Mouse (Mus musculus): ENCODE results near the gene Rps10. TPM values are rescaled to one million over a fixed set of nuclear protein-coding genes. Genes with fewer than 3 reads are reported as not detected.

The Rps10 gene
- polyA plus RNA-seq, 1 experiment from 2014 or later: 591 TPM

GRCm38 (mm10) chr17:27596376-27597190, 39.9 kb downstream of the Rps10 start:
- ATAC-seq: no peak
- Histone ChIP-seq H3K36me3 (ENCODE audit: control insufficient read depth, insufficient read depth) (peaks cover 37% of the 10 kb centered on the region), H3K4me3 (ENCODE audit: low read depth, low read length) (no peak overlapping the region), H3K27ac (ENCODE audit: low read depth, low read length) (no peak overlapping the region), H3K4me2 (replicated peaks; ENCODE audit: low read depth) (no peak overlapping the region), H3K9ac (ENCODE audit: low read depth, low read length) (no peak overlapping the region), H3K4me1 (replicated peaks; ENCODE audit: control insufficient read depth, insufficient read depth, low read length) (no peaks in the 10 kb centered on the region), H3K27me3 (replicated peaks; ENCODE audit: control insufficient read depth, insufficient read depth, low read length) (no peaks in the 10 kb centered on the region), H3K9me3 (ENCODE audit: control insufficient read depth) (no peaks in the 10 kb centered on the region)
- TF ChIP-seq CTCF (IDR thresholded peaks at IDR 0.05; ENCODE audit: low read depth): no peak
- 59% methylated on average over 21 of the region's 21 CpGs for WGBS

- TF ChIP-seq CTCF (IDR thresholded peaks at IDR 0.05; ENCODE audit: low read depth): no peak; the same call in 1 of the 2 replicates
- WGBS: 85% methylated on average over 15 of the region's 15 CpGs
- no peak for ATAC-seq
- no peaks in the 10 kb centered on the region for H3K4me1 ChIP-seq (replicated peaks; ENCODE audit: control insufficient read depth, insufficient read depth, low read length)
- no peaks in the 10 kb centered on the region for H3K27me3 ChIP-seq (replicated peaks; ENCODE audit: control insufficient read depth, insufficient read depth, low read length)
- H3K36me3 ChIP-seq (ENCODE audit: control insufficient read depth, insufficient read depth): peaks cover 37% of the 10 kb centered on the region
- no peak overlapping the region for H3K4me2 ChIP-seq (replicated peaks; ENCODE audit: low read depth)
- no peak overlapping the region for H3K9ac ChIP-seq (ENCODE audit: low read depth, low read length)
- no peak overlapping the region for H3K4me3 ChIP-seq (ENCODE audit: low read depth, low read length)
- H3K27ac ChIP-seq (ENCODE audit: low read depth, low read length): no peak overlapping the region
- H3K9me3 ChIP-seq (ENCODE audit: control insufficient read depth): no peaks in the 10 kb centered on the region
Measured at GRCm38 (mm10) chr17:27595659-27596375, 40.7 kb downstream of the Rps10 start.

- no peaks in the 10 kb centered on the region for H3K4me1 ChIP-seq (replicated peaks; ENCODE audit: control insufficient read depth, insufficient read depth, low read length)
- H3K9me3 ChIP-seq (ENCODE audit: control insufficient read depth): no peaks in the 10 kb centered on the region
- H3K9ac ChIP-seq (ENCODE audit: low read depth, low read length): no peak overlapping the region
- no peak for TF ChIP-seq CTCF (IDR thresholded peaks at IDR 0.05; ENCODE audit: low read depth)
- H3K27ac ChIP-seq (ENCODE audit: low read depth, low read length): no peak overlapping the region
- ATAC-seq: no peak
- H3K4me3 ChIP-seq (ENCODE audit: low read depth, low read length): no peak overlapping the region
- H3K4me2 ChIP-seq (replicated peaks; ENCODE audit: low read depth): no peak overlapping the region
- H3K27me3 ChIP-seq (replicated peaks; ENCODE audit: control insufficient read depth, insufficient read depth, low read length): no peaks in the 10 kb centered on the region
- WGBS: 99% methylated on average over 7 of the region's 7 CpGs
- peaks cover 44% of the 10 kb centered on the region for H3K36me3 ChIP-seq (ENCODE audit: control insufficient read depth, insufficient read depth)
Measured at GRCm38 (mm10) chr17:27592565-27592910, 43.9 kb downstream of the Rps10 start.

GRCm38 (mm10) chr17:27591826-27592564, 44.5 kb downstream of the Rps10 start:
- no peak overlapping the region for H3K4me3 ChIP-seq (ENCODE audit: low read depth, low read length)
- 82% methylated on average over 12 of the region's 12 CpGs for WGBS
- peaks cover 42% of the 10 kb centered on the region for H3K36me3 ChIP-seq (ENCODE audit: control insufficient read depth, insufficient read depth)
- H3K4me2 ChIP-seq (replicated peaks; ENCODE audit: low read depth): no peak overlapping the region
- TF ChIP-seq CTCF (IDR thresholded peaks at IDR 0.05; ENCODE audit: low read depth): peak; percentile 55
- no peaks in the 10 kb centered on the region for H3K9me3 ChIP-seq (ENCODE audit: control insufficient read depth)
- H3K4me1 ChIP-seq (replicated peaks; ENCODE audit: control insufficient read depth, insufficient read depth, low read length): no peaks in the 10 kb centered on the region
- H3K27ac ChIP-seq (ENCODE audit: low read depth, low read length): no peak overlapping the region
- no peak for ATAC-seq
- no peak overlapping the region for H3K9ac ChIP-seq (ENCODE audit: low read depth, low read length)
- H3K27me3 ChIP-seq (replicated peaks; ENCODE audit: control insufficient read depth, insufficient read depth, low read length): no peaks in the 10 kb centered on the region

- Histone ChIP-seq H3K4me3 (ENCODE audit: low read depth, low read length) (no peak overlapping the region), H3K9ac (ENCODE audit: low read depth, low read length) (no peak overlapping the region), H3K9me3 (ENCODE audit: control insufficient read depth) (no peaks in the 10 kb centered on the region), H3K27ac (ENCODE audit: low read depth, low read length) (no peak overlapping the region), H3K36me3 (ENCODE audit: control insufficient read depth, insufficient read depth) (peaks cover 16% of the 10 kb centered on the region; the same call in 1 of the 2 replicates), H3K27me3 (replicated peaks; ENCODE audit: control insufficient read depth, insufficient read depth, low read length) (no peaks in the 10 kb centered on the region), H3K4me2 (replicated peaks; ENCODE audit: low read depth) (no peak overlapping the region), H3K4me1 (replicated peaks; ENCODE audit: control insufficient read depth, insufficient read depth, low read length) (no peaks in the 10 kb centered on the region)
- no peak for TF ChIP-seq CTCF (IDR thresholded peaks at IDR 0.05; ENCODE audit: low read depth)
- WGBS: 73% methylated on average over 8 of the region's 8 CpGs
- ATAC-seq: no peak
Measured at GRCm38 (mm10) chr17:27588231-27588630, 48.2 kb downstream of the Rps10 start.

GRCm38 (mm10) chr17:27587252-27587651, 49.2 kb downstream of the Rps10 start:
- Histone ChIP-seq H3K9ac (ENCODE audit: low read depth, low read length) (no peak overlapping the region), H3K36me3 (ENCODE audit: control insufficient read depth, insufficient read depth) (peaks cover 21% of the 10 kb centered on the region; the same call in 1 of the 2 replicates), H3K4me1 (replicated peaks; ENCODE audit: control insufficient read depth, insufficient read depth, low read length) (no peaks in the 10 kb centered on the region), H3K27ac (ENCODE audit: low read depth, low read length) (no peak overlapping the region), H3K4me3 (ENCODE audit: low read depth, low read length) (no peak overlapping the region), H3K9me3 (ENCODE audit: control insufficient read depth) (no peaks in the 10 kb centered on the region), H3K4me2 (replicated peaks; ENCODE audit: low read depth) (no peak overlapping the region), H3K27me3 (replicated peaks; ENCODE audit: control insufficient read depth, insufficient read depth, low read length) (no peaks in the 10 kb centered on the region)
- 77% methylated on average over 12 of the region's 12 CpGs for WGBS
- no peak for TF ChIP-seq CTCF (IDR thresholded peaks at IDR 0.05; ENCODE audit: low read depth)
- 0 out of 2 replicates have a peak, but pooled peaks have one; percentile 7 for ATAC-seq
